Mouse (Mus musculus): ENCODE data around the gene Mthfsd.

GRCm38 (mm10) chr8:121083936-121084209, 24.3 kb downstream of the Mthfsd start:
- no peak for TF ChIP-seq EP300 (IDR thresholded peaks at IDR 0.05; ENCODE audit: low read depth in 1 of 2, low read length in 2 of 2)
- no peak for TF ChIP-seq CTCF (IDR thresholded peaks at IDR 0.05 in 2 of 3, conservative IDR thresholded peaks at IDR 0.05 in 1 of 3; ENCODE audit: control insufficient read depth in 1 of 3, insufficient read depth in 1 of 3, low read depth in 2 of 3, low read length in 3 of 3, poor library complexity in 1 of 3, severe bottlenecking in 1 of 3)
- no peak for TF ChIP-seq POLR2A (IDR thresholded peaks at IDR 0.05; ENCODE audit: control insufficient read depth in 1 of 2, insufficient read depth in 1 of 2, low read depth in 1 of 2, low read length in 2 of 2, poor library complexity in 1 of 2)
- TF ChIP-seq UBTF (IDR thresholded peaks at IDR 0.05; ENCODE audit: borderline replicate concordance, insufficient read depth, low read depth, low read length) = no peak
- no peak for TF ChIP-seq MEF2A (IDR thresholded peaks at IDR 0.05; ENCODE audit: extremely low read depth, insufficient replicate concordance, low read depth, low read length, poor library complexity, severe bottlenecking)

All from MEL (cell line).